Mouse (Mus musculus): ENCODE measurements around the gene Serpind1. TPM values are rescaled to one million over a fixed set of nuclear protein-coding genes. Genes with fewer than 3 reads are reported as not detected.

The Serpind1 gene
- polyA plus RNA-seq, 1 experiment from 2014 or later = 1.2 TPM

DNA sequence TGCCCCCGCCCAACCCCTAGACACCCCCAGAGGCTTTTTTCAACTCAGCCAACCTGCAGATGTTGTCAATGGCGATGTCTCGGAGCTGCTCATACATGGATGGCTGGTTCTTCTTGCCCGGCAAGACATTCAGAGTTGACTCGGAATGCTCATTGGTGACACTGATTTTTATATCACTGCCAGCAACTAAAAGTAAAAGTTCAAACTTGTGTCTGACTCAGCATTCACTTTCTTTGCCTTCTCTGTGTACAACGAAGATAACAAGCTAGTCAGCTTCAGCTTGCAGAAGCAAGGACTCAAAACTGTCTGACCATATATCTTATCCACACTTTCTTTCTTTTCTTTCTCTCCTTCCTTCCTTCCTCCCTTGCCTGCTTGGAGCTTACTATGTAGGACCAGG, 24.9 kb downstream of the Serpind1 start:
- peaks cover 14% of the 10 kb centered on the region; the same call in 1 of the 2 replicates for H3K36me3 ChIP-seq (ENCODE audit: insufficient read depth, low read length)
- WGBS = 90% methylated on average over 6 of the region's 6 CpGs

DNA sequence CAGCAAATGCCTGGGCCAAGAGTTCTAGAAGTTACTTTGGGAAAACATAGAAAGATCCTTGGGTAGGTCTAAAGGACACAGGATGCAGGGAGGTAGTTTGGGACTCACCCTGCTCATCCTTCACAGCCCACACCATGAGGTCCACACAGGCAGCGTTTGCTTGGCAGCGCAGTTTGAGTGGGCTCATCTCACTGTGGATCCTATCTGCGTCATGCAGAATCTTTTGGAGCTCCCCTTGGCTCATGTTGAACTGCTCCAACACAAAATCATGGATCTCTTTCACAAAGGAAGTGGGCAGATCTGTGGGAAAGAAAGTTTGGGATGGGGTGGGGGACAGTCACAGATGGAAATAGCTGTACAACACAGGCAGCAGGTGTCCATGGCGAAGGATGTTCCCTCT, 27.6 kb downstream of the Serpind1 start:
- no peak overlapping the region for H3K27ac ChIP-seq (ENCODE audit: low read length)
- H3K27me3 ChIP-seq (replicated peaks; ENCODE audit: insufficient read depth, low read length) = no peaks in the 10 kb centered on the region
- WGBS = 95% methylated on average over 4 of the region's 4 CpGs
- no peaks in the 10 kb centered on the region for H3K4me1 ChIP-seq (ENCODE audit: insufficient read depth, low read depth, low read length)
- H3K36me3 ChIP-seq (ENCODE audit: insufficient read depth, low read length) = peaks cover 13% of the 10 kb centered on the region; the same call in 1 of the 2 replicates
- no peak for ATAC-seq
- H3K9ac ChIP-seq (replicated peaks; ENCODE audit: low read depth) = no peak overlapping the region
- DNase-seq (ENCODE audit: low spot score) = no peak
- H3K4me3 ChIP-seq (ENCODE audit: low read depth, low read length) = no peak overlapping the region
- TF ChIP-seq CTCF (IDR thresholded peaks at IDR 0.05) (no peak), EP300 (IDR thresholded peaks at IDR 0.05) (no peak)
- H3K4me2 ChIP-seq (replicated peaks; ENCODE audit: low read depth, low read length) = no peak overlapping the region
- H3K9me3 ChIP-seq (ENCODE audit: low read length) = no peaks in the 10 kb centered on the region

More for the DNA sequence above, 24.9 kb downstream of the Serpind1 start:
- no peak for ATAC-seq
- H3K27me3 ChIP-seq (replicated peaks; ENCODE audit: insufficient read depth, low read length) = no peaks in the 10 kb centered on the region
- no peak overlapping the region for H3K4me2 ChIP-seq (replicated peaks; ENCODE audit: low read depth, low read length)
- no peak overlapping the region for H3K4me3 ChIP-seq (ENCODE audit: low read depth, low read length)
- H3K27ac ChIP-seq (ENCODE audit: low read length) = no peak overlapping the region
- H3K9ac ChIP-seq (replicated peaks; ENCODE audit: low read depth) = no peak overlapping the region
- H3K4me1 ChIP-seq (ENCODE audit: insufficient read depth, low read depth, low read length) = no peaks in the 10 kb centered on the region
- H3K9me3 ChIP-seq (ENCODE audit: low read length) = no peaks in the 10 kb centered on the region
- TF ChIP-seq EP300 (IDR thresholded peaks at IDR 0.05) = no peak
- no peak for TF ChIP-seq CTCF (IDR thresholded peaks at IDR 0.05)
- no peak for DNase-seq (ENCODE audit: low spot score)

- Histone ChIP-seq H3K27ac (ENCODE audit: low read length) (no peak overlapping the region), H3K4me2 (replicated peaks; ENCODE audit: low read depth, low read length) (no peak overlapping the region), H3K4me3 (ENCODE audit: low read depth, low read length) (no peak overlapping the region), H3K4me1 (ENCODE audit: insufficient read depth, low read depth, low read length) (no peaks in the 10 kb centered on the region), H3K36me3 (ENCODE audit: insufficient read depth, low read length) (no peaks in the 10 kb centered on the region), H3K9ac (replicated peaks; ENCODE audit: low read depth) (no peak overlapping the region), H3K9me3 (ENCODE audit: low read length) (no peaks in the 10 kb centered on the region), H3K27me3 (replicated peaks; ENCODE audit: insufficient read depth, low read length) (no peaks in the 10 kb centered on the region)
- 85% methylated on average over 4 of the region's 4 CpGs for WGBS
- ATAC-seq = no peak
- no peak for DNase-seq (ENCODE audit: low spot score)
- TF ChIP-seq CTCF (IDR thresholded peaks at IDR 0.05) = no peak
Measured at GRCm38 (mm10) chr16:17382306-17382705, 51.1 kb downstream of the Serpind1 start.

GRCm38 (mm10) chr16:17383594-17384326, 52.6 kb downstream of the Serpind1 start:
- 92% methylated on average over 2 of the region's 2 CpGs for WGBS
- no peak overlapping the region for H3K4me3 ChIP-seq (ENCODE audit: low read depth, low read length)
- H3K9ac ChIP-seq (replicated peaks; ENCODE audit: low read depth) = no peak overlapping the region
- no peak overlapping the region for H3K27ac ChIP-seq (ENCODE audit: low read length)
- H3K36me3 ChIP-seq (ENCODE audit: insufficient read depth, low read length) = no peaks in the 10 kb centered on the region
- H3K4me2 ChIP-seq (replicated peaks; ENCODE audit: low read depth, low read length) = no peak overlapping the region
- ATAC-seq (no peak), DNase-seq (ENCODE audit: low spot score) (no peak)
- TF ChIP-seq CTCF (IDR thresholded peaks at IDR 0.05) = no peak
- TF ChIP-seq EP300 (IDR thresholded peaks at IDR 0.05) = no peak
- H3K27me3 ChIP-seq (replicated peaks; ENCODE audit: insufficient read depth, low read length) = no peaks in the 10 kb centered on the region
- H3K4me1 ChIP-seq (ENCODE audit: insufficient read depth, low read depth, low read length) = no peaks in the 10 kb centered on the region
- no peaks in the 10 kb centered on the region for H3K9me3 ChIP-seq (ENCODE audit: low read length)

GRCm38 (mm10) chr16:17392784-17393183, 61.6 kb downstream of the Serpind1 start:
- H3K27me3 ChIP-seq (replicated peaks; ENCODE audit: insufficient read depth, low read length) = no peaks in the 10 kb centered on the region
- no peak overlapping the region for H3K9ac ChIP-seq (replicated peaks; ENCODE audit: low read depth)
- no peak overlapping the region for H3K4me2 ChIP-seq (replicated peaks; ENCODE audit: low read depth, low read length)
- H3K27ac ChIP-seq (ENCODE audit: low read length) = no peak overlapping the region
- no peaks in the 10 kb centered on the region for H3K9me3 ChIP-seq (ENCODE audit: low read length)
- TF ChIP-seq CTCF (IDR thresholded peaks at IDR 0.05) (no peak), EP300 (IDR thresholded peaks at IDR 0.05) (no peak)
- DNase-seq (ENCODE audit: low spot score) (no peak), ATAC-seq (no peak)
- no peaks in the 10 kb centered on the region for H3K4me1 ChIP-seq (ENCODE audit: insufficient read depth, low read depth, low read length)
- H3K36me3 ChIP-seq (ENCODE audit: insufficient read depth, low read length) = no peaks in the 10 kb centered on the region
- 45% methylated on average over 4 of the region's 4 CpGs for WGBS
- no peak overlapping the region for H3K4me3 ChIP-seq (ENCODE audit: low read depth, low read length)

Other genes starting within 250 kb of the Serpind1 start
- 82.2 and 91.4 TPM in 2 replicates for gene Ppil2, start 220.1 kb upstream of the Serpind1 start, polyA plus RNA-seq (2015; fragmentation: Nextera tagmentation; extraction: Ambion mirVana)
- 0.90 and 1.3 TPM in 2 replicates for gene 2610318N02Rik, start 206.2 kb upstream of the Serpind1 start, polyA plus RNA-seq (2015; fragmentation: Nextera tagmentation; extraction: Ambion mirVana)
- 20.6 and 34.6 TPM in 2 replicates for gene Sdf2l1, start 199.0 kb upstream of the Serpind1 start, polyA plus RNA-seq (2015; fragmentation: Nextera tagmentation; extraction: Ambion mirVana)
- 1.6 TPM in 2 replicates for gene Ydjc, start 186.8 kb upstream of the Serpind1 start, polyA plus RNA-seq (2015; fragmentation: Nextera tagmentation; extraction: Ambion mirVana)
- 0.08 and 0.13 TPM in 2 replicates for gene Ccdc116, start 184.1 kb upstream of the Serpind1 start, polyA plus RNA-seq (2015; fragmentation: Nextera tagmentation; extraction: Ambion mirVana)
- gene Ube2l3, start 128.7 kb upstream of the Serpind1 start, polyA plus RNA-seq (2015; fragmentation: Nextera tagmentation; extraction: Ambion mirVana) = 197 and 200 TPM in 2 replicates
- 0.07 TPM in 1 of 2 replicates, not detected in the other for gene Rimbp3, start 122.8 kb upstream of the Serpind1 start, polyA plus RNA-seq (2015; fragmentation: Nextera tagmentation; extraction: Ambion mirVana)
- 2.0 and 2.2 TPM in 2 replicates for gene Hic2, start 97.8 kb upstream of the Serpind1 start, polyA plus RNA-seq (2015; fragmentation: Nextera tagmentation; extraction: Ambion mirVana)
- 7.1 and 7.7 TPM in 2 replicates for gene Tmem191c, start 55.3 kb upstream of the Serpind1 start, polyA plus RNA-seq (2015; fragmentation: Nextera tagmentation; extraction: Ambion mirVana)
- gene Snap29, start 74.6 kb downstream of the Serpind1 start, polyA plus RNA-seq (2015; fragmentation: Nextera tagmentation; extraction: Ambion mirVana) = 11.5 and 13.4 TPM in 2 replicates
- 14.2 and 17.1 TPM in 2 replicates for gene Pi4ka, start 74.9 kb downstream of the Serpind1 start, polyA plus RNA-seq (2015; fragmentation: Nextera tagmentation; extraction: Ambion mirVana)
- gene Crkl, start 120.6 kb downstream of the Serpind1 start, polyA plus RNA-seq (2015; fragmentation: Nextera tagmentation; extraction: Ambion mirVana) = 33.1 and 39.6 TPM in 2 replicates
- 2.8 and 3.5 TPM in 2 replicates for gene Aifm3, start 158.2 kb downstream of the Serpind1 start, polyA plus RNA-seq (2015; fragmentation: Nextera tagmentation; extraction: Ambion mirVana)
- 63.3 and 64.7 TPM in 2 replicates for gene Lztr1, start 177.3 kb downstream of the Serpind1 start, polyA plus RNA-seq (2015; fragmentation: Nextera tagmentation; extraction: Ambion mirVana)
- gene Thap7, start 199.8 kb downstream of the Serpind1 start, polyA plus RNA-seq (2015; fragmentation: Nextera tagmentation; extraction: Ambion mirVana) = 49.5 and 53.4 TPM in 2 replicates
- 5.3 and 7.7 TPM in 2 replicates for gene Lrrc74b, start 229.9 kb downstream of the Serpind1 start, polyA plus RNA-seq (2015; fragmentation: Nextera tagmentation; extraction: Ambion mirVana)
- 3.3 and 3.6 TPM in 2 replicates for gene P2rx6, start 230.5 kb downstream of the Serpind1 start, polyA plus RNA-seq (2015; fragmentation: Nextera tagmentation; extraction: Ambion mirVana)

Measured in lung, postnatal 0 days (tissue).